Mouse (Mus musculus) adrenal gland, postnatal 10 days (tissue): Measurements from ENCODE around the gene Amdhd1. TPM values are rescaled to one million over a fixed set of nuclear protein-coding genes. Genes with fewer than 3 reads are reported as not detected.

ENCODE experiments used
- total RNA-seq, 2 experiments: library from RNA; stranded (reverse); gene quantifications; 2 replicates each; pipeline ENCODE4 v1.2.3; 2021

The Amdhd1 gene
- total RNA-seq, 2 experiments from 2014 or later = 4.7 to 11.4 TPM

Other genes starting within 250 kb of the Amdhd1 start
- 10 to 100 TPM; 58.4 to 70.4 TPM for gene Elk3, start 228.9 kb downstream of the Amdhd1 start, total RNA-seq
- gene Lta4h, start 86.6 kb downstream of the Amdhd1 start, total RNA-seq = 10 to 100 TPM; 59.3 to 72.5 TPM
- gene Hal, start 51.3 kb downstream of the Amdhd1 start, total RNA-seq = 10 to 100 TPM in 1 of 2 experiments, 1 to 10 TPM in 1; 3.7 to 12.2 TPM
- under 1 TPM in 1 of 2 experiments, not detected in 1; 0.33 TPM for gene Ccdc38, start 599 bp upstream of the Amdhd1 start, total RNA-seq
- gene Snrpf, start 49.7 kb upstream of the Amdhd1 start, total RNA-seq = 10 to 100 TPM; 19.0 to 21.0 TPM
- gene Ntn4, start 100.6 kb upstream of the Amdhd1 start, total RNA-seq = 1 to 10 TPM; 7.1 to 9.5 TPM